Mouse (Mus musculus) liver, embryonic 13.5 days (tissue): ENCODE data around the gene Rars2. TPM values are rescaled to one million over a fixed set of nuclear protein-coding genes. Genes with fewer than 3 reads are reported as not detected.

Experiments
- ATAC-seq: fragments of 200-750 bp; cut with Nextera tagmentation; 2 replicates; pipeline ENCODE4 v1.8.0; 2017; ENCODE audit warnings: low read depth, mild to moderate bottlenecking, moderate number of reproducible peaks, moderate library complexity
- DNase-seq: peaks from one replicate; pipeline ENCODE4 v3.0.0; 2022
- H3K27ac ChIP-seq: fragments of 300-500 bp; sonication (generic); 2 replicates; pipeline ENCODE4 v1.5.1; 2015; ENCODE audit warnings: moderate library complexity, mild to moderate bottlenecking, inconsistent platforms
- H3K27me3 ChIP-seq: fragments of 300-500 bp; sonication (generic); 2 replicates; pipeline ENCODE4 v1.6.1; 2015; ENCODE audit warnings: mild to moderate bottlenecking, inconsistent platforms
- H3K36me3 ChIP-seq: fragments of 300-500 bp; sonication (generic); 2 replicates; pipeline ENCODE4 v1.6.1; 2015; ENCODE audit warnings: mild to moderate bottlenecking, inconsistent platforms
- H3K4me1 ChIP-seq: fragments of 300-500 bp; sonication (generic); replicated peaks from 2 replicates; pipeline ENCODE4 v1.6.1; 2015; ENCODE audit warnings: inconsistent platforms
- H3K4me2 ChIP-seq: fragments of 300-500 bp; sonication (generic); 2 replicates; pipeline ENCODE4 v1.6.1; 2015; ENCODE audit warnings: inconsistent platforms, mild to moderate bottlenecking, moderate library complexity
- H3K4me3 ChIP-seq: fragments of 300-500 bp; sonication (generic); replicated peaks from 2 replicates; pipeline ENCODE4 v1.5.1; 2015; ENCODE audit warnings: mild to moderate bottlenecking, inconsistent platforms
- H3K9ac ChIP-seq: fragments of 300-500 bp; sonication (generic); 2 replicates; pipeline ENCODE4 v1.6.1; 2015; ENCODE audit warnings: mild to moderate bottlenecking, inconsistent platforms
- H3K9me3 ChIP-seq: fragments of 300-500 bp; sonication (generic); replicated peaks from 2 replicates; pipeline ENCODE4 v1.6.1; 2016; ENCODE audit warnings: inconsistent platforms
- WGBS: fragments of 180-500 bp; shearing (Covaris S2); methylation state at CpG from one replicate; pipeline ENCODE4 v1.1.7; 2015; ENCODE audit not compliant: insufficient replicate concordance; 5-methylcytosine and 5-hydroxymethylcytosine counted together
- polyA plus RNA-seq: library from polyadenylated mRNA; unstranded; fragments of >200 nt; fragmentation: Nextera tagmentation; extraction: Ambion mirVana; gene quantifications from 2 replicates; pipeline ENCODE4 v1.2.1, GENCODE M21; 2015

The Rars2 gene
- polyA plus RNA-seq, 1 experiment from 2014 or later = 41.0 TPM

- DNase-seq (no peak), ATAC-seq (no peak)
- Histone ChIP-seq H3K4me3 (peak overlapping the region; percentile 77), H3K27ac (peak overlapping the region; percentile 85), H3K9me3 (no peaks in the 10 kb centered on the region), H3K36me3 (peaks cover 8% of the 10 kb centered on the region), H3K4me2 (peak overlapping the region; percentile 80), H3K9ac (peak overlapping the region; percentile 88), H3K27me3 (no peaks in the 10 kb centered on the region), H3K4me1 (peaks cover 37% of the 10 kb centered on the region)
- 46% methylated on average over 6 of the region's 6 CpGs for WGBS
These were observed 1.1 kb upstream of the Rars2 start for GRCm38 (mm10) chr4:34613571-34614145.

GRCm38 (mm10) chr4:34615303-34615702 is 546 bp downstream of the Rars2 start:
- under 1% methylated on average over 13 of the region's 13 CpGs for whole genome bisulfite sequencing
- no peak for ATAC-seq

GRCm38 (mm10) chr4:34616146-34616545 is 1.4 kb downstream of the Rars2 start:
- Histone ChIP-seq H3K4me2 (peak overlapping the region; percentile 80), H3K9ac (peak overlapping the region; percentile 88), H3K4me3 (peak overlapping the region; percentile 77), H3K4me1 (peaks cover 37% of the 10 kb centered on the region), H3K27ac (no peak overlapping the region), H3K27me3 (no peaks in the 10 kb centered on the region), H3K36me3 (no peaks in the 10 kb centered on the region), H3K9me3 (no peaks in the 10 kb centered on the region)
- ATAC-seq (no peak), DNase-seq (no peak)
- WGBS = 58% methylated on average over 8 of the region's 8 CpGs

More at GRCm38 (mm10) chr4:34615303-34615702, 546 bp downstream of the Rars2 start:
- Histone ChIP-seq H3K4me1 (peaks cover 37% of the 10 kb centered on the region), H3K4me2 (peak overlapping the region; percentile 80), H3K36me3 (no peaks in the 10 kb centered on the region), H3K27me3 (no peaks in the 10 kb centered on the region), H3K4me3 (peak overlapping the region; percentile 77), H3K9me3 (no peaks in the 10 kb centered on the region), H3K9ac (peak overlapping the region; percentile 88), H3K27ac (peak overlapping the region; percentile 54)
- DNase-seq = peak; percentile 7

DNA sequence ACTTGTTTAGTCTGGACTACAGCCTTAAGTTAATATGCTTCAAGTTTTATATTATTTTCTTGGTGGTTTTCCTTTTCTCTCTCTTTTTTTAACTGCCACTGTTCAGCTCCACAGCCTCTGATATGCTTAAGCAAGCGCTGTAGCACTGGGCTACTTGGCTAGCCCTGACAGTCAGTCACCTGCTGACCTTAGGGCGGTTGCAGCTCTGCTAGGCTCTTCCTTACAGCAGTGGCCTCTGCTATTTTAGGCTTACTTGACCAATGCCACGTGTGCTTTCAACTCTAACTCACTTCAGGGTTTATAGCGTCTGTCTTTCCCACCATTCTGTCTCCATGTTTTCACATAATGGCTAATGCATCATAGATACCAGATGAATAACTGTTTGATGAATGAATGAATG is 10.8 kb downstream of the Rars2 start:
- peaks cover 32% of the 10 kb centered on the region for H3K36me3 ChIP-seq
- H3K9ac ChIP-seq = no peak overlapping the region
- no peaks in the 10 kb centered on the region for H3K4me1 ChIP-seq
- H3K27ac ChIP-seq = no peak overlapping the region
- DNase-seq (no peak), ATAC-seq (no peak)
- no peaks in the 10 kb centered on the region for H3K9me3 ChIP-seq
- H3K27me3 ChIP-seq = no peaks in the 10 kb centered on the region
- H3K4me2 ChIP-seq = no peak overlapping the region
- no peak overlapping the region for H3K4me3 ChIP-seq
- WGBS = 78% methylated on average over 4 of the region's 4 CpGs

DNA sequence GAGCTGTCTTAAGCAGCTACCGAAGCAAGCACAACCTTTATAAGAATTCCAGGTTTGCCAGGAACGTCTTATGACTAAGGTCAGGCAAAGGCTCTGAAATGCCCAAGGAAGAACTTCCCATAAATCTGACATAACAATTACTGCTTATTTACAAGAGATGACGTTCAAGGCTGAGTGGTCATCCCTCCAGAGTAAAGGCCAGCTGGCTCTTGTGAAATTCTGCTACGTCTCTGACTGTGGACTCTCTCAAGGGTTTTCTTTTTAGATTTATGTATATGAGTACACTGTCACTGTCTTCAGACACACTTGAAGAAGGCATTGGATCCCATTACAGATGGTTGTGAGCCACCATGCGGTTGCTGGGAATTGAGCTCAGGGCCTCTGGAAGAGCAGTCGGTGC is 11.6 kb downstream of the Rars2 start:
- no peaks in the 10 kb centered on the region for H3K4me1 ChIP-seq
- H3K9ac ChIP-seq = no peak overlapping the region
- H3K27ac ChIP-seq = no peak overlapping the region
- H3K9me3 ChIP-seq = no peaks in the 10 kb centered on the region
- H3K27me3 ChIP-seq = no peaks in the 10 kb centered on the region
- no peak overlapping the region for H3K4me3 ChIP-seq
- H3K36me3 ChIP-seq = peaks cover 39% of the 10 kb centered on the region
- no peak overlapping the region for H3K4me2 ChIP-seq
- 79% methylated on average over 6 of the region's 6 CpGs for WGBS
- no peak for DNase-seq
- no peak for ATAC-seq

DNA sequence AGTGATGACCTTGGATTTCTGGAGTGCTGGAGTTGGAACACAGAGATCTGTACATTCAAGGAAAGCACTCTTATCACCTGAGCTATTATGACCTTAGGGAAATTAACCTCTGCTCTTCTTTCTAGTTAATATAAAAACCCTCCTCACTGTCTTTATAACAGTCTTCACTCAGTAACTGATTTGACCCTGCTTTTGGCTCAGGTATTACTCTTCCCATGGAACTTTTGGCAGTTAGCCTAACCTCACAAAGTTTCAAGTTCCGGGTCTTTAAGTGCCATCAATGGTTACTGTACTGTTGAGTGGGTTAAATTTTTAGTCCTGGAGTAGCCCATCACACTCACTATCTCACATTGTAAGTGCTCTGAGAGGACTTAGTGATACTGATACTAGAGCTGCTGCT is 15.2 kb downstream of the Rars2 start:
- H3K9me3 ChIP-seq = no peaks in the 10 kb centered on the region
- H3K27me3 ChIP-seq = no peaks in the 10 kb centered on the region
- 74% methylated on average over 1 of the region's 1 CpGs for WGBS
- ATAC-seq = no peak
- no peak overlapping the region for H3K4me2 ChIP-seq
- no peak overlapping the region for H3K9ac ChIP-seq
- H3K36me3 ChIP-seq = peaks cover 45% of the 10 kb centered on the region
- H3K4me3 ChIP-seq = no peak overlapping the region
- DNase-seq = no peak
- no peaks in the 10 kb centered on the region for H3K4me1 ChIP-seq
- H3K27ac ChIP-seq = no peak overlapping the region

GRCm38 (mm10) chr4:34634129-34634528 is 19.4 kb downstream of the Rars2 start:
- no peak overlapping the region for H3K4me3 ChIP-seq
- peaks cover 36% of the 10 kb centered on the region for H3K36me3 ChIP-seq

DNA sequence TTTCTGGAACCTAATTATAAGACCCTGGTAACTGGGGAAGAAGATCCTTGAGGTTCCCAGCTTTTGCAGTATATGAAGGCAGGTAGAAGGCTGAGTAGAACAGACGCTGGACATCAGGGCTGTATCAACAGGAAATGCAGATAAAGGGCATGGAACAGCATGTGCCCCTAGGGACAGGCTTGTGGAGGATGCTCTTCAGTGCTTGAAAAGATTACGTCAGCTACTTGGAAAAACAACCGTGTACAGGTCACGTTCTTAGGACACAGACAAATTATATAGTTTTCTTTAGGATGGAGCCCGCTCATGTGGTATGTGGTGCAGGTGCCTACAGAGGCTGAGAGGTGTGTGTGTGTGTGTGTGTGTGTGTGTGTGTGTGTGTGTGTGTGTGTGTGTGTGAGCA is 21.3 kb downstream of the Rars2 start:
- WGBS = 73% methylated on average over 5 of the region's 5 CpGs

More at GRCm38 (mm10) chr4:34634129-34634528, 19.4 kb downstream of the Rars2 start:
- Histone ChIP-seq H3K27ac (no peak overlapping the region), H3K9ac (no peak overlapping the region), H3K9me3 (no peaks in the 10 kb centered on the region), H3K27me3 (no peaks in the 10 kb centered on the region), H3K4me1 (no peaks in the 10 kb centered on the region), H3K4me2 (no peak overlapping the region)
- DNase-seq = no peak
- no peak for ATAC-seq
- 89% methylated on average over 7 of the region's 7 CpGs for WGBS

GRCm38 (mm10) chr4:34637386-34637785 is 22.6 kb downstream of the Rars2 start:
- DNase-seq = no peak
- Histone ChIP-seq H3K4me1 (no peaks in the 10 kb centered on the region), H3K27me3 (no peaks in the 10 kb centered on the region), H3K36me3 (peaks cover 41% of the 10 kb centered on the region), H3K4me3 (no peak overlapping the region), H3K9ac (no peak overlapping the region), H3K4me2 (no peak overlapping the region), H3K27ac (no peak overlapping the region), H3K9me3 (no peaks in the 10 kb centered on the region)
- WGBS = 80% methylated on average over 7 of the region's 7 CpGs
- ATAC-seq = no peak

More for the DNA sequence above, 21.3 kb downstream of the Rars2 start:
- Histone ChIP-seq H3K27me3 (no peaks in the 10 kb centered on the region), H3K4me1 (no peaks in the 10 kb centered on the region), H3K9ac (no peak overlapping the region), H3K36me3 (peaks cover 42% of the 10 kb centered on the region), H3K4me3 (no peak overlapping the region), H3K9me3 (no peaks in the 10 kb centered on the region), H3K4me2 (no peak overlapping the region), H3K27ac (no peak overlapping the region)
- DNase-seq (no peak), ATAC-seq (no peak)

GRCm38 (mm10) chr4:34637851-34638250 is 23.1 kb downstream of the Rars2 start:
- no peak for DNase-seq
- Histone ChIP-seq H3K4me3 (no peak overlapping the region), H3K4me2 (no peak overlapping the region), H3K4me1 (no peaks in the 10 kb centered on the region), H3K9ac (no peak overlapping the region), H3K9me3 (no peaks in the 10 kb centered on the region), H3K27me3 (no peaks in the 10 kb centered on the region), H3K27ac (no peak overlapping the region), H3K36me3 (peaks cover 43% of the 10 kb centered on the region)
- ATAC-seq = no peak
- WGBS = 80% methylated on average over 4 of the region's 4 CpGs

GRCm38 (mm10) chr4:34639745-34640364 is 25.1 kb downstream of the Rars2 start:
- no peak for DNase-seq
- Histone ChIP-seq H3K27ac (no peak overlapping the region), H3K9ac (no peak overlapping the region), H3K9me3 (no peaks in the 10 kb centered on the region), H3K4me1 (no peaks in the 10 kb centered on the region), H3K4me2 (no peak overlapping the region), H3K36me3 (peaks cover 36% of the 10 kb centered on the region), H3K27me3 (no peaks in the 10 kb centered on the region), H3K4me3 (no peak overlapping the region)
- no peak for ATAC-seq
- 77% methylated on average over 5 of the region's 5 CpGs for WGBS

- Histone ChIP-seq H3K27me3 (no peaks in the 10 kb centered on the region), H3K27ac (no peak overlapping the region), H3K4me1 (no peaks in the 10 kb centered on the region), H3K36me3 (peaks cover 35% of the 10 kb centered on the region), H3K4me2 (no peak overlapping the region), H3K4me3 (no peak overlapping the region), H3K9ac (no peak overlapping the region), H3K9me3 (no peaks in the 10 kb centered on the region)
- no peak for ATAC-seq
- 83% methylated on average over 3 of the region's 3 CpGs for WGBS
- DNase-seq = no peak
These were observed 26.0 kb downstream of the Rars2 start for GRCm38 (mm10) chr4:34640731-34641130.
